Mouse (Mus musculus): ENCODE data around the gene Parp6.

Gene Parp6

GRCm38 (mm10) chr9:59664664-59665256 is 47.7 kb downstream of the Parp6 start:
- TF ChIP-seq GATA4 (IDR thresholded peaks at IDR 0.05; ENCODE audit: insufficient replicate concordance, low read length), result no peak

GRCm38 (mm10) chr9:59666016-59666415 is 48.9 kb downstream of the Parp6 start:
- TF ChIP-seq GATA4 (IDR thresholded peaks at IDR 0.05; ENCODE audit: insufficient replicate concordance, low read length), result no peak

- TF ChIP-seq GATA4 (IDR thresholded peaks at IDR 0.05; ENCODE audit: insufficient replicate concordance, low read length), result no peak
Observed at GRCm38 (mm10) chr9:59666813-59667212, 49.7 kb downstream of the Parp6 start.

GRCm38 (mm10) chr9:59667250-59667649 is 50.2 kb downstream of the Parp6 start:
- TF ChIP-seq GATA4 (IDR thresholded peaks at IDR 0.05; ENCODE audit: insufficient replicate concordance, low read length), result no peak

GRCm38 (mm10) chr9:59667904-59668303 is 50.8 kb downstream of the Parp6 start:
- TF ChIP-seq GATA4 (IDR thresholded peaks at IDR 0.05; ENCODE audit: insufficient replicate concordance, low read length), result no peak

GRCm38 (mm10) chr9:59668473-59668872 is 51.4 kb downstream of the Parp6 start:
- no peak for TF ChIP-seq GATA4 (IDR thresholded peaks at IDR 0.05; ENCODE audit: insufficient replicate concordance, low read length)

- TF ChIP-seq GATA4 (IDR thresholded peaks at IDR 0.05; ENCODE audit: insufficient replicate concordance, low read length), result no peak
Observed at GRCm38 (mm10) chr9:59669172-59669571, 52.1 kb downstream of the Parp6 start.

GRCm38 (mm10) chr9:59672195-59672894 is 55.3 kb downstream of the Parp6 start:
- TF ChIP-seq GATA4 (IDR thresholded peaks at IDR 0.05; ENCODE audit: insufficient replicate concordance, low read length), result no peak

- TF ChIP-seq GATA4 (IDR thresholded peaks at IDR 0.05; ENCODE audit: insufficient replicate concordance, low read length), result no peak
Observed at GRCm38 (mm10) chr9:59673427-59673826, 56.3 kb downstream of the Parp6 start.

GRCm38 (mm10) chr9:59675598-59675997 is 58.5 kb downstream of the Parp6 start:
- no peak for TF ChIP-seq GATA4 (IDR thresholded peaks at IDR 0.05; ENCODE audit: insufficient replicate concordance, low read length)

- TF ChIP-seq GATA4 (IDR thresholded peaks at IDR 0.05; ENCODE audit: insufficient replicate concordance, low read length), result no peak
Observed at GRCm38 (mm10) chr9:59678313-59678712, 61.2 kb downstream of the Parp6 start.

- TF ChIP-seq GATA4 (IDR thresholded peaks at IDR 0.05; ENCODE audit: insufficient replicate concordance, low read length), result no peak
Observed at GRCm38 (mm10) chr9:59679678-59680533, 62.8 kb downstream of the Parp6 start, which contains the start of gene Gramd2. Gene Gramd2, plus strand, starts transcription at chr9:59680144.

GRCm38 (mm10) chr9:59680534-59680875 is 63.4 kb downstream of the Parp6 start:
- TF ChIP-seq GATA4 (IDR thresholded peaks at IDR 0.05; ENCODE audit: insufficient replicate concordance, low read length), result no peak

- no peak for TF ChIP-seq GATA4 (IDR thresholded peaks at IDR 0.05; ENCODE audit: insufficient replicate concordance, low read length)
Observed at GRCm38 (mm10) chr9:59684020-59684419, 66.9 kb downstream of the Parp6 start.

- TF ChIP-seq GATA4 (IDR thresholded peaks at IDR 0.05; ENCODE audit: insufficient replicate concordance, low read length), result no peak
Observed at GRCm38 (mm10) chr9:59687416-59688046, 70.4 kb downstream of the Parp6 start.
